Mouse (Mus musculus) kidney, embryonic 14.5 days (tissue): ENCODE measurements around the gene Slc22a12. TPM values are rescaled to one million over a fixed set of nuclear protein-coding genes. Genes with fewer than 3 reads are reported as not detected.

Experiments used
- ATAC-seq: fragments of 200-750 bp; cut with Nextera tagmentation; 2 replicates; pipeline ENCODE4 v1.8.0; 2017; ENCODE audit warnings: moderate number of reproducible peaks, mild to moderate bottlenecking, moderate TSS enrichment, moderate library complexity; ENCODE audit not compliant: low FRiP score, low TSS enrichment
- H3K27ac ChIP-seq: fragments of 300-500 bp; sonication (generic); 2 replicates; pipeline ENCODE4 v1.5.1; 2014; ENCODE audit warnings: low read depth, mild to moderate bottlenecking, low read length, moderate library complexity, mixed read lengths
- H3K27me3 ChIP-seq: fragments of 300-500 bp; sonication (generic); 2 replicates; pipeline ENCODE4 v1.6.1; 2014; ENCODE audit warnings: mild to moderate bottlenecking, low read length; ENCODE audit not compliant: control insufficient read depth, insufficient read depth
- H3K36me3 ChIP-seq: fragments of 300-500 bp; sonication (generic); 2 replicates; pipeline ENCODE4 v1.6.1; 2014; ENCODE audit warnings: low read length, mixed read lengths; ENCODE audit not compliant: control insufficient read depth, insufficient read depth
- H3K4me1 ChIP-seq: fragments of 300-500 bp; sonication (generic); 2 replicates; pipeline ENCODE4 v1.6.1; 2014; ENCODE audit warnings: low read length, mixed read lengths; ENCODE audit not compliant: control insufficient read depth, insufficient read depth
- H3K4me2 ChIP-seq: fragments of 300-500 bp; sonication (generic); replicated peaks from 2 replicates; pipeline ENCODE4 v1.6.1; 2014; ENCODE audit warnings: low read depth, mild to moderate bottlenecking, low read length
- H3K4me3 ChIP-seq: fragments of 300-500 bp; sonication (generic); 2 replicates; pipeline ENCODE4 v1.5.1; 2014; ENCODE audit warnings: mild to moderate bottlenecking, low read length
- H3K9ac ChIP-seq: fragments of 300-500 bp; sonication (generic); 2 replicates; pipeline ENCODE4 v1.6.1; 2014; ENCODE audit warnings: low read depth, mild to moderate bottlenecking, low read length, moderate library complexity
- H3K9me3 ChIP-seq: fragments of 300-500 bp; sonication (generic); 2 replicates; pipeline ENCODE4 v1.6.1; 2016; ENCODE audit warnings: low read length; ENCODE audit not compliant: control insufficient read depth
- WGBS: fragments of 180-500 bp; shearing (Covaris S2); extraction: QIAGEN DNeasy Blood & Tissue Kit; methylation state at CpG from one replicate; pipeline ENCODE4 v1.1.7; 2014; 5-methylcytosine and 5-hydroxymethylcytosine counted together
- polyA plus RNA-seq: library from polyadenylated mRNA; unstranded; fragments of >200 nt; fragmentation: Nextera tagmentation; extraction: Ambion mirVana; gene quantifications from 2 replicates; pipeline ENCODE4 v1.2.1, GENCODE M21; 2014

Gene Slc22a12
- polyA plus RNA-seq, 1 experiment from 2014 or later, result 1.8 TPM

DNA sequence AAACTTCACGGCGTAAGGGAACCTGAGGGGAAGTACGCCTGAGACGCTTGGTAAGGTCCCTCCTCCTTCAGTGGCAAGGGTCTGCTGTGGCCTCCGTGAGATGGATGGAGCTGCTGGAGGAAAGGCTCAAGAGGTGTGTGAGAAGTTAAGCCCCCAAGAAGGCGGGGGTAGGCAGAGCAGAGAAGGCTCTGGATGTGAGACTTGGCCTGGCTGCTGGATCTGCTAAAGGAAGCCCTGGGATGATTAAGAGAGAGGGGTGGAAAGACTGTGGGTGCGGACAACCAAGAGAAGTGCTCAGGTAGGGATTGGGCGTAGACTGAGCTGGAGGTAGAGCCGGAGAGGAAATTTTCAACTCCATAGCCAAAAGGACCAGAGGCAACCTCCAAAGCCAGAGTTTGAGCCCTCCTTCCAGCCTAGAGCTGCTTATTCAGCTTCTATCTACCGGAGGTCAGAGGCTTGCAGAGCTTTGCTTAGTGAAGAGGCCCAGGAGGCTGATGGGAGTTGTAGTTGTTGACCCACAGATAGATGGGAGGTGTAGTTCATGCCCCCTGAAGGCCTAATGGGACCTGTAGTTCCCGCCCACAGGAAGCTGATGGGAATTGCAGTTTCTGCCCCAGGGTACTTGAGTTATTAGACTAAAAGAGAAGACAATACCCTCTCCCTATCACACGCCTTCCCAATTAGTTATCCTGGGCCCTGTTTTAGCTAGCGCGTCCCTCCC is 13.4 kb downstream of the Slc22a12 start:
- peak overlapping the region; percentile 55 for H3K27ac ChIP-seq

DNA sequence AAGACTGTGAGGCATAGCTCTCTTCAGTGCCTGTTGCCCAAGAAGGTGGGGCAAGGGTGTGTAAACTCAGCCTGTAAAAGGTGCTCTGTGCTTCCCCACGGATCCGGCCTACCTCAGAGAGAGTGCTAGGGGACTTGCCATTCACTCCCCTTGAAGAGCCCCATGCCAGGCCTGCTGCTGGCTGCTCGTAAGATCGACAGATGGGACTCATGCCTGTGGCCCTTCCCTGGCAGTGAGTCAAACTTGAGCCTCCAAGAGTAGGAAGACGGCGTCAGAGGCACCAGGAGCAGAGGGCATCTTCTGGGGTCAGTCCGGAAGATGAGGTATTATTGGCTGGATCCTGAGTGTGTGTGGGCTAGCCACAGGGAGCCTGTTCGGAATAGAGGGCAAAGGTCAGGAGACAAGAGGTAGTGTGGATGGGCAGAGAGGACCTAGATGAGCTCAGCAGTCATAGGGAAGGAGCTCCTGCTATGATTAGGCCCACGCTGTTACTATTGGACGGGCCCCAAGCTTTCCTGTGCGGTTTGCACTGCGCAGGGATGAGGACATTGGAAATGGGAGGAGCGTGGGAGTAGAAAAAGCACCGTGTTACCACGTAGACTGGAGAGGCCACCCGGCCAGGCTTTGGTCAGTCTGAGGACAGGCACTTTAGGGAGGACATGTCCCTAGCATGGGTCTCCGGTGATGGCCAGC is 14.8 kb downstream of the Slc22a12 start:
- ATAC-seq, result no peak
- Histone ChIP-seq H3K9ac (no peak overlapping the region), H3K4me3 (no peak overlapping the region), H3K27ac (0 out of 2 replicates have a peak overlapping the region, but pooled peaks have one; percentile 55), H3K9me3 (no peaks in the 10 kb centered on the region), H3K4me1 (peaks cover 30% of the 10 kb centered on the region), H3K27me3 (peaks cover 11% of the 10 kb centered on the region), H3K4me2 (no peak overlapping the region), H3K36me3 (no peaks in the 10 kb centered on the region)
- 68% methylated on average over 17 of the region's 17 CpGs for WGBS

More for the DNA sequence above, 13.4 kb downstream of the Slc22a12 start:
- Histone ChIP-seq H3K4me1 (peaks cover 28% of the 10 kb centered on the region), H3K9ac (no peak overlapping the region), H3K36me3 (no peaks in the 10 kb centered on the region), H3K27me3 (peaks cover 11% of the 10 kb centered on the region), H3K4me2 (peak overlapping the region; percentile 86; the same call in 1 of the 2 replicates), H3K4me3 (no peak overlapping the region), H3K9me3 (no peaks in the 10 kb centered on the region)
- peak; percentile 55 for ATAC-seq
- 54% methylated on average over 14 of the region's 14 CpGs for WGBS

DNA sequence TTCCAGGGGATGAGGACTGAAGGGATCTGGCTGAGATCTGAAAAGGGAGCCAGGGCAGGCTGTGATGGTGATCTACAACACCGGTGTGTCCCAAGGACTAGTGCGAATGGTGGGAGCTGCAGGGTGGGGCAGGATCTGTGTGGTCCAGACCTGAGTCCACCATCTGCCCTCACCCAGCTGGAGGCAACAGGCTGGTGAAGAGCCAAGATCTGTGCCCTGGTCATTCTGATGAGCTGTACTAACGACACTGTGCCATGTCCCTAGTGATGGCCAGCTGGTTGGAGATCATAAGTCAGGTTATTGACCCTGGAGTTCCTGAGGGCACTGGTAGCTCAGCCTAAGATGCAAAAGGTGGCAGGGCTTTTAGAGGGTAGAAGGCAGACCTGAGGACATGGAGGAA is 15.4 kb downstream of the Slc22a12 start:
- WGBS, result 87% methylated on average over 3 of the region's 3 CpGs
- no peak for ATAC-seq

DNA sequence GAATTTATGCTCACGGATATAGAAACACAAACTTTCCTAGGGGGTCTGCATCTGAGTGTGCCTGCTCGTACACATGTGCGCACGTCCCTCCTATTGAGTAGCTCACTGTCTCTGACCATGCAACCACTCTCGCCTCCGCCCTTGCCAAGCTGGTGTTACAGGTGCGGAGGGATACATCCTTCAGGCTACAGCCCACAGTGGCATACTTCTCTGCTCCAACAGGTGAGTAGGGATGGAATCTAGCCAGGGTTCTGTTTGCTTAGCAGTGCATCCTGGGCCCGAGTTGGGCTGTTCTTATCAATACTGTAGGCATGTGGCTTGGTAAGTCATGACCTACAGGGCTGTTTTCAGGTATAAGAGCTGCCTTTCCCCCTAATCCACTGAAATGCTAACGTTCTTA is 16.8 kb downstream of the Slc22a12 start:
- Histone ChIP-seq H3K9me3 (no peaks in the 10 kb centered on the region), H3K36me3 (no peaks in the 10 kb centered on the region), H3K4me2 (no peak overlapping the region), H3K27ac (no peak overlapping the region), H3K4me1 (peaks cover 18% of the 10 kb centered on the region), H3K27me3 (peaks cover 2% of the 10 kb centered on the region; the same call in 1 of the 2 replicates), H3K9ac (no peak overlapping the region), H3K4me3 (no peak overlapping the region)
- ATAC-seq, result no peak
- WGBS, result 91% methylated on average over 9 of the region's 9 CpGs

More for the DNA sequence above, 15.4 kb downstream of the Slc22a12 start:
- Histone ChIP-seq H3K27me3 (peaks cover 11% of the 10 kb centered on the region), H3K27ac (no peak overlapping the region), H3K9ac (no peak overlapping the region), H3K4me3 (no peak overlapping the region), H3K4me2 (no peak overlapping the region), H3K4me1 (peaks cover 25% of the 10 kb centered on the region), H3K9me3 (no peaks in the 10 kb centered on the region), H3K36me3 (no peaks in the 10 kb centered on the region)

DNA sequence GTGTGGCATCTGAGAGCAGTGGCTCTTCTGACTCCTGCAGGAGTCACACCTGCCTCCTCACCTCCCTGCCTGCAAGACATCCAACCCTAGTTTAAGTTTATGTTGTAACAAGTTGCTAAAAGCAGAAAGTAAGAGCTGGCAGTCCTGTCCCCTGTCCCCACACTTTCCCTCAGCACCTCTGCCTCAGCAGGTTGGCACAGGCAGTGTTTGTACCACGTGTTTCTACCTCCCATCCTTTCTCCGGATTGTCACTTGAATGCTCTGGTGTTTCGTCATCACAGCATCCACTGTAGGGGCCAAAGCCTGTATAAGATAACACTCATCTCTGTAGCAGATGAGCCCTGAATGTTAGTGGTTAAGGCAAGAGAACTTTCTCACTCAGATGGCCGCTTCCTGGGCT is 17.8 kb downstream of the Slc22a12 start:
- Histone ChIP-seq H3K27ac (no peak overlapping the region), H3K9ac (no peak overlapping the region), H3K27me3 (no peaks in the 10 kb centered on the region; the same call in 1 of the 2 replicates), H3K9me3 (no peaks in the 10 kb centered on the region), H3K4me2 (no peak overlapping the region), H3K4me1 (peaks cover 18% of the 10 kb centered on the region), H3K36me3 (no peaks in the 10 kb centered on the region), H3K4me3 (no peak overlapping the region)
- WGBS, result 78% methylated on average over 4 of the region's 4 CpGs
- ATAC-seq, result no peak

DNA sequence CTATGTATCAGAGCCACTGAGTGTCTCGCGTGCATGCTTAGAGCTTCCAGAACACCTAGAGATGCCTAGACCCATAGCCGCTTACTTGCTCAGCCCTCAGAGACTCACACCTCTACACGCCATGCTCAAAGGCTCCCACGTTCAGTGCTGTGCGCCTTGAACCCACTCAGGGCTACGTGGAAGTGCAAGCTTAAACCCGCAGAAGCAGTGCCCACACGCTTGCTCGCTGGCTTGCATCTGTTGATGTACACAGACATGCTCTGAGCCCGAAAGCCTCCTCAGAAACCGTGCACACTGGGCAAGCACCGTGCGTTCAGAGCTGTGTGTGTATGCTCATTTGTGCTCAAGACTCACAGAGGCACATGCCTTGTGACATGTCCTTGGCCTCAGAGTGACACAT is 20.5 kb downstream of the Slc22a12 start:
- no peaks in the 10 kb centered on the region for H3K27me3 ChIP-seq
- H3K9ac ChIP-seq, result no peak overlapping the region
- no peak overlapping the region for H3K4me3 ChIP-seq
- H3K9me3 ChIP-seq, result no peaks in the 10 kb centered on the region
- ATAC-seq, result no peak
- H3K36me3 ChIP-seq, result no peaks in the 10 kb centered on the region
- no peak overlapping the region for H3K4me2 ChIP-seq
- no peak overlapping the region for H3K27ac ChIP-seq
- 89% methylated on average over 14 of the region's 14 CpGs for WGBS
- peaks cover 5% of the 10 kb centered on the region; the same call in 1 of the 2 replicates for H3K4me1 ChIP-seq

DNA sequence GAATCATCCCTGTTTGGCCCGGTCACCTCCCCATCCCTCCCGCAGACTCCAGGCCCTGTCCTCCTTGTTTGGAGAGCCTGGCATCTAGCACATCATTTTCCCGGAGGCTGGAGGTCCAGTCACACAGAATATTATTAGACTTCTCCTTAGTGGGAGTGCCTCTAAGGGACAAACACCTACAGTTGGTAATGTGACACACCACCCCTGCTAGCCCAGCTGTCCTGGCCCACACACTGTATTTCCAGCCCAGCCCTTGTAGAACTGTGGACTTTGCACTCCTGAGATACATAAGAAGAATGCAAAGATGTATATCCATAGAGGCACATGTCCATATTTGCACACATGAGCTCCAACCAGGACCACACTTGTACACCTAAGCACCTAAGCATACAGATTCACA is 21.2 kb downstream of the Slc22a12 start:
- Histone ChIP-seq H3K4me3 (no peak overlapping the region), H3K9ac (no peak overlapping the region), H3K27ac (no peak overlapping the region), H3K27me3 (no peaks in the 10 kb centered on the region), H3K4me2 (no peak overlapping the region), H3K36me3 (no peaks in the 10 kb centered on the region), H3K9me3 (no peaks in the 10 kb centered on the region), H3K4me1 (peaks cover 5% of the 10 kb centered on the region; the same call in 1 of the 2 replicates)
- ATAC-seq, result no peak
- WGBS, result 49% methylated on average over 3 of the region's 3 CpGs

DNA sequence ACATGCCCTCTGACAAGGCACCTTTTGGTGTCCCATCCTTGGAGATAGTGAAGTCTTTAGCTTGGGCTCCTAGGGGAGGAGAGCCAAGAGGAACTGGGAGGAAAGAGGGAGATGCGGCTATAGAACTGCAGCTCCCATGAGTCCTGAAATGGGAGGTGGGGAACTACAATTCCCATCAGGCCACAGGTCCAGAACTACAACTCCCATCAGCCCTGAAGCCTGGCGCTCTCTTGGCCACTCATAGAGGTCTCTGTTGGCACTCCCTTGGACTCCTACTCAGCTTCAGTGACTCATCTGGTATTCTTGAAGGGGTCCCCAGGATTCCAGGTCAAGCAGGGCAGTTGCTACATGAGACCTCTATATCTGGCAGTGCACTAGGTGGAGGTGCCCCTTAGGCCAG is 23.3 kb downstream of the Slc22a12 start:
- 74% methylated on average over 2 of the region's 2 CpGs for WGBS
- Histone ChIP-seq H3K27ac (no peak overlapping the region), H3K27me3 (no peaks in the 10 kb centered on the region), H3K4me2 (no peak overlapping the region), H3K4me1 (peaks cover 2% of the 10 kb centered on the region; the same call in 1 of the 2 replicates), H3K36me3 (no peaks in the 10 kb centered on the region), H3K9me3 (no peaks in the 10 kb centered on the region), H3K9ac (no peak overlapping the region), H3K4me3 (no peak overlapping the region)
- peak; percentile 9; the same call in 1 of the 2 replicates for ATAC-seq

DNA sequence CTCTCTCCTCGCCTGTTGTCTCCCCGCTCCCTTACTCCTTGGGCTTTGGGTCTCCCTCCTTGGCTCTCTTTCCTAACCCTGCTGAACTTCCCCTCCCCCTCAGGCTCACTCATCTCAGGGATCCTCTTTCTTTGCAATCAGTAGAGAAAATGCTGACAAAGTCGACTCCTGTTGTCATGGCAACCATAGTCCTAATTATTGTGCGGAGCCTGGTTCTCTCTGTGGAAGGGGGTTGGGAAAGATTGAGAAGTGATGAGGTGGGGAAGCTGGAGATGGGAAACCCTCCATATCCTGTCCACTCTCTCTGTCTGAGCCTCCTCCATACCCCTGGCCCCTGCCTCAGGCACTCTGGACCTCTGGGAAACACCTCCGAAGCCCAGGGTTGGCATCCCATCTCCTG is 24.2 kb downstream of the Slc22a12 start:
- WGBS, result 40% methylated on average over 5 of the region's 5 CpGs
- H3K27me3 ChIP-seq, result no peaks in the 10 kb centered on the region; the same call in 1 of the 2 replicates
- no peak overlapping the region for H3K27ac ChIP-seq
- H3K9me3 ChIP-seq, result no peaks in the 10 kb centered on the region
- H3K36me3 ChIP-seq, result no peaks in the 10 kb centered on the region
- no peak overlapping the region for H3K4me2 ChIP-seq
- H3K9ac ChIP-seq, result 0 out of 2 replicates have a peak overlapping the region, but pooled peaks have one; percentile 14
- H3K4me3 ChIP-seq, result no peak overlapping the region
- H3K4me1 ChIP-seq, result peaks cover 3% of the 10 kb centered on the region
- ATAC-seq, result no peak
